Mouse (Mus musculus): ENCODE data around the gene Nmu.

GRCm38 (mm10) chr5:76302009-76302408, 61.6 kb downstream of the Nmu start:
- peak in 1 of 3 experiments; percentile 16; a peak in 2 of 6 replicates for TF ChIP-seq CTCF (IDR thresholded peaks at IDR 0.05 in 2 of 3, conservative IDR thresholded peaks at IDR 0.05 in 1 of 3; ENCODE audit: control insufficient read depth in 1 of 3, insufficient read depth in 1 of 3, low read depth in 2 of 3, low read length in 3 of 3, poor library complexity in 1 of 3, severe bottlenecking in 1 of 3)
- no peak for TF ChIP-seq UBTF (IDR thresholded peaks at IDR 0.05; ENCODE audit: borderline replicate concordance, insufficient read depth, low read depth, low read length)
- no peak for TF ChIP-seq POLR2A (IDR thresholded peaks at IDR 0.05; ENCODE audit: control insufficient read depth in 1 of 2, insufficient read depth in 1 of 2, low read depth in 1 of 2, low read length in 2 of 2, poor library complexity in 1 of 2)
- no peak for TF ChIP-seq GATA1 (IDR thresholded peaks at IDR 0.05; ENCODE audit: low read depth, low read length)
- TF ChIP-seq JUND (IDR thresholded peaks at IDR 0.05; ENCODE audit: low read depth, low read length), result no peak
- TF ChIP-seq MAX (IDR thresholded peaks at IDR 0.05; ENCODE audit: low read length), result no peak
- no peak for TF ChIP-seq NELFE (IDR thresholded peaks at IDR 0.05; ENCODE audit: low read depth, low read length)
- TF ChIP-seq ZC3H11A (IDR thresholded peaks at IDR 0.05; ENCODE audit: low read depth, low read length), result no peak
- no peak for TF ChIP-seq USF2 (IDR thresholded peaks at IDR 0.05; ENCODE audit: borderline replicate concordance in 1 of 2, insufficient read depth in 1 of 2, low read depth in 1 of 2, low read length in 2 of 2)
- TF ChIP-seq RAD21 (IDR thresholded peaks at IDR 0.05; ENCODE audit: low read depth, low read length), result no peak
- TF ChIP-seq ZMIZ1 (IDR thresholded peaks at IDR 0.05; ENCODE audit: low read depth, low read length), result no peak
- TF ChIP-seq E2F4 (IDR thresholded peaks at IDR 0.05; ENCODE audit: borderline replicate concordance, low read depth, low read length), result no peak
- TF ChIP-seq EP300 (IDR thresholded peaks at IDR 0.05; ENCODE audit: low read depth in 1 of 2, low read length in 2 of 2), result no peak
- TF ChIP-seq TCF12 (IDR thresholded peaks at IDR 0.05; ENCODE audit: low read depth, low read length), result no peak
